Mouse (Mus musculus): ENCODE results near the gene Crhr2.

GRCm38 (mm10) chr6:55159256-55159655 lies 26.4 kb upstream of the Crhr2 start:
- TF ChIP-seq CTCF (IDR thresholded peaks at IDR 0.05; ENCODE audit: control insufficient read depth, insufficient read depth, insufficient replicate concordance, low read depth, low read length): no peak
- TF ChIP-seq POLR2A (IDR thresholded peaks at IDR 0.05; ENCODE audit: control insufficient read depth, low read depth, low read length): no peak

Measured in testis, adult 2 months (tissue).